ENCODE assay signal across 34 mouse cellular contexts in the genomic region with DNA sequence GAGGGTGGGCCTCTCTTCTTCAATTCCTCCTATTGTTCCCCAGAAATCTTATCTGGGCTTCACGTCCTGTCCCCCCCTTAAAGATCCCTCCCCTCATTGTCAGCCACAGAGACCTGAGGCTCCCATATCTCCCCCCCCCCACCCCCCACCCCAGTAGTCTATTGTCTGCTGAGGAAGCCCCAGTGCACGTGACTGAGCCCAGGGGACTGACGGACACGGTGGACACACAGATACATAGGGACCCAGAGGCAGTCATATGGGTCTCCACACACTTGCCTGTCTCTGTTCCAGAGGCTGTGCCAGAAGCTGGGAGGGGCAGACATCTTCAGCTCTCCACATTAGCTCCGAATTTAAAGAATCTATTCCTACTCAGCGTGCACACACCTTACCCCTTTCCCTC. TPM values are rescaled to one million over a fixed set of nuclear protein-coding genes. Genes with fewer than 3 reads are reported as not detected.
DNase-seq lines count a peak whose midpoint lies in the region; ATAC-seq and TF ChIP-seq lines count a peak whose summit lies in the region.
"Had no signal": no experiment of that assay in that cellular context is flagged by ENCODE, and none has a peak within 500 bp of the region (broad histone marks: within the 10 kb centered on the region; RNA-seq: fewer than 3 reads in every experiment).

No protein-coding gene starts in this region.

- no peak for ATAC-seq in liver, embryonic 11.5 days (replicated peaks; ENCODE audit: low FRiP score)
- ATAC-seq in heart, embryonic 13.5 days (ENCODE audit: extremely low read depth, insufficient number of reproducible peaks, low FRiP score, low TSS enrichment): no peak
- peak; percentile 42 for ATAC-seq in heart, postnatal 0 days (ENCODE audit: insufficient read depth, low read depth)
- no peak for ATAC-seq in intestine, embryonic 16.5 days
- ATAC-seq: forebrain, embryonic 16.5 days; hindbrain, postnatal 0 days; intestine, embryonic 15.5 days; midbrain, embryonic 16.5 days had no signal

- no peak overlapping the region for H3K9ac ChIP-seq in liver, adult 2 months (ENCODE audit: low read depth, low read length)
- no peak overlapping the region for H3K9ac ChIP-seq in liver, embryonic 11.5 days (ENCODE audit: low read depth, low read length)
- no peak overlapping the region; the same call in 1 of the 2 replicates for H3K9ac ChIP-seq in heart, embryonic 13.5 days
- H3K9ac ChIP-seq in heart, postnatal 0 days (replicated peaks; ENCODE audit: low read depth, low read length): no peak overlapping the region; the same call in 1 of the 2 replicates
- no peak overlapping the region for H3K9ac ChIP-seq in intestine, embryonic 16.5 days (ENCODE audit: low read depth, low read length)
- H3K9ac ChIP-seq: embryonic facial prominence, embryonic 12.5 days; hindbrain, embryonic 12.5 days; intestine, embryonic 15.5 days; limb, embryonic 15.5 days; liver, embryonic 15.5 days; lung, embryonic 15.5 days had no signal

- H3K27ac ChIP-seq in heart, embryonic 10.5 days: no peak overlapping the region
- H3K27ac ChIP-seq in liver, adult 2 months (replicated peaks; ENCODE audit: insufficient read depth, low read depth, low read length): no peak overlapping the region
- no peak overlapping the region for H3K27ac ChIP-seq in liver, embryonic 11.5 days (ENCODE audit: low read depth, low read length)
- H3K27ac ChIP-seq in heart, embryonic 13.5 days (replicated peaks): no peak overlapping the region
- peak overlapping the region; percentile 63 for H3K27ac ChIP-seq in heart, postnatal 0 days (ENCODE audit: low read depth)
- H3K27ac ChIP-seq in intestine, embryonic 16.5 days (ENCODE audit: low read length): no peak overlapping the region
- H3K27ac ChIP-seq: embryonic facial prominence, embryonic 12.5 days; forebrain, embryonic 10.5 days; hindbrain, embryonic 12.5 days; hindbrain, postnatal 0 days; intestine, embryonic 15.5 days; kidney, postnatal 0 days; limb, embryonic 10.5 days; limb, embryonic 15.5 days; liver, embryonic 15.5 days; lung, embryonic 15.5 days; stomach, postnatal 0 days had no signal

- TF ChIP-seq POLR2A in liver, adult 2 months (IDR thresholded peaks at IDR 0.05; ENCODE audit: extremely low read depth, insufficient read depth, low read length): no peak

- no peak overlapping the region for H3K4me2 ChIP-seq in liver, embryonic 11.5 days
- peak overlapping the region; percentile 40 for H3K4me2 ChIP-seq in heart, embryonic 13.5 days
- H3K4me2 ChIP-seq in heart, postnatal 0 days (ENCODE audit: low read depth, low read length): peak overlapping the region; percentile 49
- no peak overlapping the region for H3K4me2 ChIP-seq in intestine, embryonic 16.5 days (ENCODE audit: low read depth, low read length)
- H3K4me2 ChIP-seq: embryonic facial prominence, embryonic 12.5 days; hindbrain, embryonic 12.5 days; intestine, embryonic 15.5 days; limb, embryonic 15.5 days; liver, embryonic 15.5 days; lung, embryonic 15.5 days; midbrain, embryonic 11.5 days had no signal

- no peak for TF ChIP-seq CTCF in liver, adult 2 months (IDR thresholded peaks at IDR 0.05; ENCODE audit: low read depth, low read length)
- no peak for TF ChIP-seq CTCF in heart, postnatal 0 days (IDR thresholded peaks at IDR 0.05; ENCODE audit: low read depth)

- H3K9me3 ChIP-seq in heart, embryonic 10.5 days: no peaks in the 10 kb centered on the region
- H3K9me3 ChIP-seq in liver, embryonic 11.5 days (ENCODE audit: control insufficient read depth, low read length): no peaks in the 10 kb centered on the region
- H3K9me3 ChIP-seq in heart, embryonic 13.5 days: no peaks in the 10 kb centered on the region
- H3K9me3 ChIP-seq in heart, postnatal 0 days (replicated peaks; ENCODE audit: control insufficient read depth, low read length): no peaks in the 10 kb centered on the region
- 0 out of 2 replicates have a peak, but pooled peaks cover 1% of the 10 kb centered on the region for H3K9me3 ChIP-seq in intestine, embryonic 16.5 days (ENCODE audit: control insufficient read depth, low read length)
- H3K9me3 ChIP-seq: embryonic facial prominence, embryonic 12.5 days; hindbrain, embryonic 12.5 days; intestine, embryonic 15.5 days; limb, embryonic 10.5 days; limb, embryonic 15.5 days; liver, embryonic 15.5 days; lung, embryonic 15.5 days had no signal

- no peak overlapping the region for H3K4me3 ChIP-seq in heart, embryonic 10.5 days
- H3K4me3 ChIP-seq in liver, adult 2 months (ENCODE audit: insufficient read depth, low read depth, low read length): peak overlapping the region; percentile 35
- no peak overlapping the region for H3K4me3 ChIP-seq in liver, embryonic 11.5 days (ENCODE audit: low read depth, low read length)
- H3K4me3 ChIP-seq in heart, embryonic 13.5 days: peak overlapping the region; percentile 13; the same call in 1 of the 2 replicates
- H3K4me3 ChIP-seq in heart, postnatal 0 days (ENCODE audit: low read depth, low read length): peak overlapping the region; percentile 32
- no peak overlapping the region for H3K4me3 ChIP-seq in intestine, embryonic 16.5 days (ENCODE audit: low read length)
- H3K4me3 ChIP-seq: embryonic facial prominence, embryonic 12.5 days; forebrain, embryonic 10.5 days; hindbrain, embryonic 12.5 days; intestine, embryonic 15.5 days; limb, embryonic 10.5 days; limb, embryonic 15.5 days; liver, embryonic 15.5 days; lung, embryonic 15.5 days had no signal

- peaks cover 92% of the 10 kb centered on the region for H3K27me3 ChIP-seq in heart, embryonic 10.5 days (ENCODE audit: insufficient read depth, poor library complexity, severe bottlenecking)
- H3K27me3 ChIP-seq in liver, adult 2 months (ENCODE audit: control insufficient read depth, insufficient read depth, low read length): peaks cover 12% of the 10 kb centered on the region; the same call in 1 of the 2 replicates
- H3K27me3 ChIP-seq in liver, embryonic 11.5 days (replicated peaks; ENCODE audit: control insufficient read depth, insufficient read depth, low read length): peaks cover 52% of the 10 kb centered on the region
- peaks cover 90% of the 10 kb centered on the region for H3K27me3 ChIP-seq in heart, embryonic 13.5 days (replicated peaks)
- H3K27me3 ChIP-seq in heart, postnatal 0 days (ENCODE audit: control insufficient read depth, insufficient read depth, low read length): peaks cover 67% of the 10 kb centered on the region
- H3K27me3 ChIP-seq in intestine, embryonic 16.5 days (replicated peaks; ENCODE audit: control insufficient read depth, insufficient read depth, low read length): peaks cover 47% of the 10 kb centered on the region

- peak; percentile 99 for DNase-seq in heart, adult 11 months
- DNase-seq in heart, embryonic 10.5 days (ENCODE audit: low spot score): no peak
- no peak for DNase-seq in liver, adult 2 months (ENCODE audit: extremely low read depth, low read depth, low spot score)
- no peak for DNase-seq in liver, embryonic 11.5 days (ENCODE audit: low spot score)
- no peak for DNase-seq in heart, postnatal 0 days (ENCODE audit: low spot score)
- DNase-seq: adrenal gland, postnatal 36 days; B cell, adult 2 months; cerebellum, adult 8-10 months; embryo, embryonic 11 days; gastrocnemius, postnatal 36 days; kidney, adult 8-10 months; kidney, postnatal 4 days; layer of hippocampus, adult 9-11 months; lung, postnatal 36 days; right cerebral cortex, adult 18-20 months; thymus, adult 2 months; thymus, postnatal 36 days had no signal

- no peak for TF ChIP-seq EP300 in heart, postnatal 0 days (IDR thresholded peaks at IDR 0.05; ENCODE audit: low read depth)

- no peaks in the 10 kb centered on the region for H3K79me2 ChIP-seq in liver, adult 2 months (ENCODE audit: control insufficient read depth, insufficient read depth, low read length)

- H3K4me1 ChIP-seq in heart, embryonic 10.5 days: peaks cover 60% of the 10 kb centered on the region
- peaks cover 2% of the 10 kb centered on the region for H3K4me1 ChIP-seq in liver, adult 2 months (ENCODE audit: control insufficient read depth, insufficient read depth, low read length)
- peaks cover 46% of the 10 kb centered on the region for H3K4me1 ChIP-seq in liver, embryonic 11.5 days (replicated peaks; ENCODE audit: control insufficient read depth, insufficient read depth, low read length)
- peaks cover 36% of the 10 kb centered on the region for H3K4me1 ChIP-seq in heart, embryonic 13.5 days
- H3K4me1 ChIP-seq in heart, postnatal 0 days (ENCODE audit: control insufficient read depth, insufficient read depth): peaks cover 8% of the 10 kb centered on the region
- peaks cover 26% of the 10 kb centered on the region for H3K4me1 ChIP-seq in intestine, embryonic 16.5 days (ENCODE audit: control insufficient read depth, insufficient read depth, low read length)

- 59% methylated on average over 6 of the region's 6 CpGs for WGBS in heart, embryonic 10.5 days
- WGBS in liver, adult 2 months: 72% methylated on average over 6 of the region's 6 CpGs
- 53% methylated on average over 6 of the region's 6 CpGs for WGBS in liver, embryonic 11.5 days
- WGBS in heart, embryonic 13.5 days: 49% methylated on average over 6 of the region's 6 CpGs
- 64% methylated on average over 6 of the region's 6 CpGs for WGBS in heart, postnatal 0 days
- 65% methylated on average over 6 of the region's 6 CpGs for WGBS in intestine, embryonic 16.5 days

- peaks cover 19% of the 10 kb centered on the region for H3K36me3 ChIP-seq in heart, embryonic 10.5 days
- H3K36me3 ChIP-seq in liver, adult 2 months (ENCODE audit: control insufficient read depth, insufficient read depth, low read length): no peaks in the 10 kb centered on the region
- H3K36me3 ChIP-seq in liver, embryonic 11.5 days (ENCODE audit: control insufficient read depth, insufficient read depth, low read length): peaks cover 2% of the 10 kb centered on the region
- peaks cover 27% of the 10 kb centered on the region for H3K36me3 ChIP-seq in heart, embryonic 13.5 days
- peaks cover 11% of the 10 kb centered on the region for H3K36me3 ChIP-seq in heart, postnatal 0 days (replicated peaks; ENCODE audit: control insufficient read depth, insufficient read depth, low read length)
- H3K36me3 ChIP-seq in intestine, embryonic 16.5 days (ENCODE audit: control insufficient read depth, insufficient read depth, low read length): no peaks in the 10 kb centered on the region
- H3K36me3 ChIP-seq: intestine, embryonic 15.5 days; liver, embryonic 15.5 days had no signal

RNA-seq across cellular contexts. Expression of gene Slc26a10, which starts 1.1 kb away (rescaled TPM):
- 9.2 and 12.9 TPM in 2 replicates for polyA plus RNA-seq in heart, embryonic 10.5 days (2016; fragmentation: Nextera tagmentation; extraction: Ambion mirVana)
- total RNA-seq in liver, adult 2 months (2014; rRNA removed): 1.3 and 3.1 TPM in 2 replicates
- polyA plus RNA-seq in liver, adult 2 months (2012; rRNA removed): 4.1 and 5.8 TPM in 2 replicates
- polyA plus RNA-seq in liver, embryonic 11.5 days (2014; fragmentation: Nextera tagmentation; extraction: Ambion mirVana): 3.6 and 5.2 TPM in 2 replicates
- polyA plus RNA-seq in heart, embryonic 13.5 days (2015; fragmentation: Nextera tagmentation; extraction: Ambion mirVana): 18.0 and 21.5 TPM in 2 replicates
- total RNA-seq in heart, postnatal 0 days (2014; rRNA removed; ENCODE audit: low replicate concordance): 51.0 and 61.2 TPM in 2 replicates
- polyA plus RNA-seq in heart, postnatal 0 days (2015; fragmentation: Nextera tagmentation; extraction: Ambion mirVana): 22.8 and 23.3 TPM in 2 replicates
- 1.0 and 1.1 TPM in 2 replicates for polyA plus RNA-seq in intestine, embryonic 16.5 days (2015; fragmentation: Nextera tagmentation; extraction: Ambion mirVana)

RNA-seq across cellular contexts. Expression of gene Arhgef25, which starts 8.3 kb away (rescaled TPM):
- polyA plus RNA-seq in heart, embryonic 10.5 days (2016; fragmentation: Nextera tagmentation; extraction: Ambion mirVana): 21.4 and 28.8 TPM in 2 replicates
- total RNA-seq in liver, adult 2 months (2014; rRNA removed): 0.83 and 0.87 TPM in 2 replicates
- polyA plus RNA-seq in liver, adult 2 months (2012; rRNA removed): 0.91 and 1.4 TPM in 2 replicates
- polyA plus RNA-seq in liver, embryonic 11.5 days (2014; fragmentation: Nextera tagmentation; extraction: Ambion mirVana): 28.3 and 30.2 TPM in 2 replicates
- polyA plus RNA-seq in heart, embryonic 13.5 days (2015; fragmentation: Nextera tagmentation; extraction: Ambion mirVana): 21.4 and 21.6 TPM in 2 replicates
- total RNA-seq in heart, postnatal 0 days (2014; rRNA removed; ENCODE audit: low replicate concordance): 20.8 and 44.2 TPM in 2 replicates
- polyA plus RNA-seq in heart, postnatal 0 days (2015; fragmentation: Nextera tagmentation; extraction: Ambion mirVana): 10.0 and 13.8 TPM in 2 replicates
- 44.7 and 46.3 TPM in 2 replicates for polyA plus RNA-seq in intestine, embryonic 16.5 days (2015; fragmentation: Nextera tagmentation; extraction: Ambion mirVana)
- total RNA-seq: neutrophil, adult 5-6 weeks had no signal

RNA-seq across cellular contexts. Expression of gene Dtx3, which starts 14.0 kb away (rescaled TPM):
- polyA plus RNA-seq in heart, embryonic 10.5 days (2016; fragmentation: Nextera tagmentation; extraction: Ambion mirVana): 78.4 and 91.4 TPM in 2 replicates
- total RNA-seq in liver, adult 2 months (2014; rRNA removed): 1.5 and 1.8 TPM in 2 replicates
- polyA plus RNA-seq in liver, adult 2 months (2012; rRNA removed): 5.2 and 10.0 TPM in 2 replicates
- polyA plus RNA-seq in liver, embryonic 11.5 days (2014; fragmentation: Nextera tagmentation; extraction: Ambion mirVana): 64.0 and 70.8 TPM in 2 replicates
- polyA plus RNA-seq in heart, embryonic 13.5 days (2015; fragmentation: Nextera tagmentation; extraction: Ambion mirVana): 65.2 and 67.7 TPM in 2 replicates
- 44.4 and 64.1 TPM in 2 replicates for total RNA-seq in heart, postnatal 0 days (2014; rRNA removed; ENCODE audit: low replicate concordance)
- polyA plus RNA-seq in heart, postnatal 0 days (2015; fragmentation: Nextera tagmentation; extraction: Ambion mirVana): 28.8 and 30.0 TPM in 2 replicates
- polyA plus RNA-seq in intestine, embryonic 16.5 days (2015; fragmentation: Nextera tagmentation; extraction: Ambion mirVana): 54.4 and 56.9 TPM in 2 replicates

RNA-seq across cellular contexts. Expression of gene B4galnt1, which starts 16.5 kb away (rescaled TPM):
- polyA plus RNA-seq in heart, embryonic 10.5 days (2016; fragmentation: Nextera tagmentation; extraction: Ambion mirVana): 1.5 and 3.6 TPM in 2 replicates
- total RNA-seq in liver, adult 2 months (2014; rRNA removed): 21.9 and 36.3 TPM in 2 replicates
- polyA plus RNA-seq in liver, adult 2 months (2012; rRNA removed): 85.0 and 89.8 TPM in 2 replicates
- 21.6 and 26.3 TPM in 2 replicates for polyA plus RNA-seq in liver, embryonic 11.5 days (2014; fragmentation: Nextera tagmentation; extraction: Ambion mirVana)
- polyA plus RNA-seq in heart, embryonic 13.5 days (2015; fragmentation: Nextera tagmentation; extraction: Ambion mirVana): 1.2 and 1.7 TPM in 2 replicates
- total RNA-seq in heart, postnatal 0 days (2014; rRNA removed; ENCODE audit: low replicate concordance): 2.3 and 7.7 TPM in 2 replicates
- 0.72 and 0.82 TPM in 2 replicates for polyA plus RNA-seq in heart, postnatal 0 days (2015; fragmentation: Nextera tagmentation; extraction: Ambion mirVana)
- polyA plus RNA-seq in intestine, embryonic 16.5 days (2015; fragmentation: Nextera tagmentation; extraction: Ambion mirVana): 65.6 and 66.7 TPM in 2 replicates

RNA-seq across cellular contexts. Expression of gene Pip4k2c, which starts 29.8 kb away (rescaled TPM):
- polyA plus RNA-seq in heart, embryonic 10.5 days (2016; fragmentation: Nextera tagmentation; extraction: Ambion mirVana): 27.9 and 29.3 TPM in 2 replicates
- total RNA-seq in liver, adult 2 months (2014; rRNA removed): 8.9 and 10.7 TPM in 2 replicates
- polyA plus RNA-seq in liver, adult 2 months (2012; rRNA removed): 13.0 and 13.9 TPM in 2 replicates
- 43.1 and 43.4 TPM in 2 replicates for polyA plus RNA-seq in liver, embryonic 11.5 days (2014; fragmentation: Nextera tagmentation; extraction: Ambion mirVana)
- 23.2 and 23.8 TPM in 2 replicates for polyA plus RNA-seq in heart, embryonic 13.5 days (2015; fragmentation: Nextera tagmentation; extraction: Ambion mirVana)
- 22.4 and 23.7 TPM in 2 replicates for total RNA-seq in heart, postnatal 0 days (2014; rRNA removed; ENCODE audit: low replicate concordance)
- 24.7 and 25.0 TPM in 2 replicates for polyA plus RNA-seq in heart, postnatal 0 days (2015; fragmentation: Nextera tagmentation; extraction: Ambion mirVana)
- 40.3 and 44.5 TPM in 2 replicates for polyA plus RNA-seq in intestine, embryonic 16.5 days (2015; fragmentation: Nextera tagmentation; extraction: Ambion mirVana)

Comparison
In these comparisons a context has a peak if more than half of its experiments do, and no peak if none do; other contexts are left out.
1. H3K4me3 ChIP-seq: peak in liver, adult 2 months (single experiment), heart, embryonic 13.5 days (single experiment) and heart, postnatal 0 days (single experiment); none in heart, embryonic 10.5 days (single experiment), liver, embryonic 11.5 days (single experiment) and intestine, embryonic 16.5 days (single experiment).
2. H3K4me2 ChIP-seq: peak in heart, embryonic 13.5 days (single experiment) and heart, postnatal 0 days (single experiment); none in liver, embryonic 11.5 days (single experiment) and intestine, embryonic 16.5 days (single experiment).